Mouse (Mus musculus): ENCODE results near the gene Kpna7. TPM values are rescaled to one million over a fixed set of nuclear protein-coding genes. Genes with fewer than 3 reads are reported as not detected.
"Not testable (repeated sequence)": the region's sequence is repeated elsewhere in the genome, so short reads cannot be mapped to it uniquely, and the experiment has no call there.

Kpna7 gene
- polyA plus RNA-seq, 1 experiment from 2014 or later, result 0.20 TPM

- not testable (repeated sequence) for DNase-seq (ENCODE audit: low spot score)
Observed at GRCm38 (mm10) chr5:145030476-145030875, 53.4 kb downstream of the Kpna7 start.

- not testable (repeated sequence) for DNase-seq (ENCODE audit: low spot score)
Observed at GRCm38 (mm10) chr5:145020712-145021111, 63.1 kb downstream of the Kpna7 start.

GRCm38 (mm10) chr5:145020254-145020653, 63.6 kb downstream of the Kpna7 start:
- DNase-seq (ENCODE audit: low spot score), result not testable (repeated sequence)

- DNase-seq (ENCODE audit: low spot score), result not testable (repeated sequence)
Observed at GRCm38 (mm10) chr5:145016761-145017160, 67.1 kb downstream of the Kpna7 start.

- no peak for DNase-seq (ENCODE audit: low spot score)
Observed at GRCm38 (mm10) chr5:145014278-145014677, 69.6 kb downstream of the Kpna7 start.

- no peak for DNase-seq (ENCODE audit: low spot score)
Observed at GRCm38 (mm10) chr5:145008878-145009659, 74.8 kb downstream of the Kpna7 start.

GRCm38 (mm10) chr5:145005596-145005995, 78.2 kb downstream of the Kpna7 start:
- no peak for DNase-seq (ENCODE audit: low spot score)

- no peak for DNase-seq (ENCODE audit: low spot score)
Observed at GRCm38 (mm10) chr5:145004495-145004894, 79.3 kb downstream of the Kpna7 start.

- no peak for DNase-seq (ENCODE audit: low spot score)
Observed at GRCm38 (mm10) chr5:145003362-145003761, 80.5 kb downstream of the Kpna7 start.

GRCm38 (mm10) chr5:144998491-144998890, 85.3 kb downstream of the Kpna7 start:
- peak; percentile 49 for DNase-seq (ENCODE audit: low spot score)

- no peak for DNase-seq (ENCODE audit: low spot score)
Observed at GRCm38 (mm10) chr5:144990481-144990880, 93.3 kb downstream of the Kpna7 start.

GRCm38 (mm10) chr5:144990051-144990450, 93.8 kb downstream of the Kpna7 start:
- DNase-seq (ENCODE audit: low spot score), result no peak

GRCm38 (mm10) chr5:144989061-144989405, 94.8 kb downstream of the Kpna7 start:
- no peak for DNase-seq (ENCODE audit: low spot score)

- peak; percentile 21 for DNase-seq (ENCODE audit: low spot score)
Observed at GRCm38 (mm10) chr5:144988340-144989060, 95.3 kb downstream of the Kpna7 start.

- DNase-seq (ENCODE audit: low spot score), result no peak
Observed at GRCm38 (mm10) chr5:144987561-144987960, 96.3 kb downstream of the Kpna7 start.

GRCm38 (mm10) chr5:144984839-144985238, 99.0 kb downstream of the Kpna7 start:
- DNase-seq (ENCODE audit: low spot score), result no peak

- no peak for DNase-seq (ENCODE audit: low spot score)
Observed at GRCm38 (mm10) chr5:144983227-144983626, 100.6 kb downstream of the Kpna7 start.

GRCm38 (mm10) chr5:144979110-144979509, 104.7 kb downstream of the Kpna7 start:
- no peak for DNase-seq (ENCODE audit: low spot score)

- DNase-seq (ENCODE audit: low spot score), result no peak
Observed at GRCm38 (mm10) chr5:144978533-144979107, 105.2 kb downstream of the Kpna7 start.

GRCm38 (mm10) chr5:144971266-144971665, 112.6 kb downstream of the Kpna7 start:
- DNase-seq (ENCODE audit: low spot score), result no peak

- DNase-seq (ENCODE audit: low spot score), result peak; percentile 95
Observed at GRCm38 (mm10) chr5:144965639-144966351, 118.0 kb downstream of the Kpna7 start, which contains the start of gene Smurf1. Gene Smurf1, minus strand, starts transcription at chr5:144965847.
